Comparison of ENCODE assay signal across 9 mouse cellular contexts in genomic region chr13:56279439-56279838, GRCm38 (mm10). TPM values are rescaled to one million over a fixed set of nuclear protein-coding genes. Genes with fewer than 3 reads are reported as not detected.
DNase-seq lines count a peak whose midpoint lies in the region; ATAC-seq and TF ChIP-seq lines count a peak whose summit lies in the region.
"Had no signal": no experiment of that assay in that cellular context is flagged by ENCODE, and none has a peak within 500 bp of the region (broad histone marks: within the 10 kb centered on the region; RNA-seq: fewer than 3 reads in every experiment).

No protein-coding gene starts in this region.

- 16% methylated on average over 8 of the region's 8 CpGs for WGBS in intestine, embryonic 14.5 days
- 22% methylated on average over 8 of the region's 8 CpGs for WGBS in midbrain, embryonic 11.5 days
- 20% methylated on average over 8 of the region's 8 CpGs for WGBS in small intestine, adult 2 months

- no peak overlapping the region for H3K9ac ChIP-seq in intestine, embryonic 14.5 days (ENCODE audit: low read length)
- H3K9ac ChIP-seq in midbrain, embryonic 11.5 days (ENCODE audit: low read length): no peak overlapping the region

- H3K4me1 ChIP-seq in intestine, embryonic 14.5 days (replicated peaks; ENCODE audit: control insufficient read depth, insufficient read depth, low read length): no peaks in the 10 kb centered on the region
- no peaks in the 10 kb centered on the region for H3K4me1 ChIP-seq in midbrain, embryonic 11.5 days (ENCODE audit: control insufficient read depth, insufficient read depth, low read length)
- H3K4me1 ChIP-seq in small intestine, adult 2 months (ENCODE audit: control insufficient read depth, insufficient read depth, insufficient read length, low read length): no peaks in the 10 kb centered on the region

- H3K36me3 ChIP-seq in intestine, embryonic 14.5 days (ENCODE audit: control insufficient read depth, insufficient read depth, low read length): no peaks in the 10 kb centered on the region
- no peaks in the 10 kb centered on the region for H3K36me3 ChIP-seq in midbrain, embryonic 11.5 days (ENCODE audit: control insufficient read depth, insufficient read depth, low read length)
- no peaks in the 10 kb centered on the region for H3K36me3 ChIP-seq in small intestine, adult 2 months (ENCODE audit: control insufficient read depth, insufficient read depth, low read length)

- no peak for TF ChIP-seq POLR2A in small intestine, adult 2 months (IDR thresholded peaks at IDR 0.05; ENCODE audit: low read depth, low read length)

- DNase-seq in adipocyte (ENCODE audit: low spot score): peak; percentile 64
- DNase-seq in cerebellum, postnatal 14 days: peak; percentile 94 to 96
- peak; percentile 86 to 89 for DNase-seq in frontal cortex, postnatal 25 days (ENCODE audit: low spot score in 2 of 2)
- peak; percentile 96 for DNase-seq in intestine, embryonic 14.5 days (ENCODE audit: low spot score)
- DNase-seq in left cerebral cortex, adult 8-10 months (ENCODE audit: low spot score in 2 of 2): peak; percentile 40 to 87
- peak; percentile 99 for DNase-seq in midbrain, embryonic 11.5 days (ENCODE audit: low spot score, missing footprints)

- peak; percentile 84; the same call in 1 of the 2 replicates for TF ChIP-seq CTCF in small intestine, adult 2 months (IDR thresholded peaks at IDR 0.05; ENCODE audit: extremely low read depth, insufficient read length, insufficient replicate concordance, low read depth, low read length)

- no peak overlapping the region for H3K4me3 ChIP-seq in intestine, embryonic 14.5 days (ENCODE audit: low read depth, low read length)
- no peak overlapping the region for H3K4me3 ChIP-seq in midbrain, embryonic 11.5 days (ENCODE audit: low read depth, low read length)
- no peak overlapping the region for H3K4me3 ChIP-seq in small intestine, adult 2 months (ENCODE audit: low read depth, low read length)
- H3K4me3 ChIP-seq: myocyte had no signal

- no peaks in the 10 kb centered on the region for H3K27me3 ChIP-seq in intestine, embryonic 14.5 days (replicated peaks; ENCODE audit: control insufficient read depth, insufficient read depth, low read length)
- no peaks in the 10 kb centered on the region for H3K27me3 ChIP-seq in midbrain, embryonic 11.5 days (ENCODE audit: control insufficient read depth, insufficient read depth, low read length)
- no peaks in the 10 kb centered on the region for H3K27me3 ChIP-seq in small intestine, adult 2 months (ENCODE audit: control insufficient read depth, insufficient read depth, low read length)

- no peaks in the 10 kb centered on the region for H3K9me3 ChIP-seq in intestine, embryonic 14.5 days (ENCODE audit: control insufficient read depth, low read length)
- H3K9me3 ChIP-seq in midbrain, embryonic 11.5 days (ENCODE audit: control insufficient read depth, low read length): no peaks in the 10 kb centered on the region

- no peak overlapping the region for H3K27ac ChIP-seq in intestine, embryonic 14.5 days (ENCODE audit: low read depth)
- H3K27ac ChIP-seq in midbrain, embryonic 11.5 days (ENCODE audit: low read depth, low read length): no peak overlapping the region
- no peak overlapping the region for H3K27ac ChIP-seq in small intestine, adult 2 months (ENCODE audit: insufficient read depth, low read depth, low read length)

- peak; percentile 85 for ATAC-seq in intestine, embryonic 14.5 days (replicated peaks; ENCODE audit: low FRiP score, low TSS enrichment, low read depth)
- peak; percentile 59; the same call in 1 of the 2 replicates for ATAC-seq in midbrain, embryonic 11.5 days (ENCODE audit: low FRiP score)
- ATAC-seq in erythroid progenitor cell, adult 5-6 weeks (replicated peaks; ENCODE audit: low FRiP score, poor library complexity, severe bottlenecking): no peak

- H3K4me2 ChIP-seq in intestine, embryonic 14.5 days (ENCODE audit: low read length): no peak overlapping the region
- H3K4me2 ChIP-seq in midbrain, embryonic 11.5 days: no peak overlapping the region

RNA-seq across cellular contexts. Expression of gene Cxcl14, which starts 16.9 kb away (rescaled TPM):
- polyA plus RNA-seq in intestine, embryonic 14.5 days (2014; fragmentation: Nextera tagmentation; extraction: Ambion mirVana): 5.3 and 5.7 TPM in 2 replicates
- total RNA-seq in left cerebral cortex, adult 8-10 months (2022): 100 to 1,000 TPM; 124 to 142 (median 136) TPM
- polyA plus RNA-seq in midbrain, embryonic 11.5 days (2014; fragmentation: Nextera tagmentation; extraction: Ambion mirVana): 9.2 and 9.3 TPM in 2 replicates
- 35.7 and 68.8 TPM in 2 replicates for polyA plus RNA-seq in small intestine, adult 2 months (2012; rRNA removed)
- 1.1 and 2.9 TPM in 2 replicates for total RNA-seq in erythroid progenitor cell, adult 5-6 weeks (2015; ENCODE audit: low replicate concordance)
- total RNA-seq in erythroid progenitor cell, adult 5-6 weeks (2017; ENCODE audit: low replicate concordance): 1.9 and 2.6 TPM in 2 replicates
- polyA plus RNA-seq: myocyte had no signal

RNA-seq across cellular contexts. Expression of gene Neurog1, which starts 27.5 kb away (rescaled TPM):
- polyA plus RNA-seq in intestine, embryonic 14.5 days (2014; fragmentation: Nextera tagmentation; extraction: Ambion mirVana): not detected in 2 replicates
- not detected for total RNA-seq in left cerebral cortex, adult 8-10 months (2022)
- 35.6 and 42.1 TPM in 2 replicates for polyA plus RNA-seq in midbrain, embryonic 11.5 days (2014; fragmentation: Nextera tagmentation; extraction: Ambion mirVana)
- polyA plus RNA-seq in small intestine, adult 2 months (2012; rRNA removed): not detected in 2 replicates
- not detected in 2 replicates for total RNA-seq in erythroid progenitor cell, adult 5-6 weeks (2015; ENCODE audit: low replicate concordance)
- total RNA-seq in erythroid progenitor cell, adult 5-6 weeks (2017; ENCODE audit: low replicate concordance): not detected in 2 replicates
- polyA plus RNA-seq: myocyte had no signal

Comparison
In these comparisons a context has a peak if more than half of its experiments do, and no peak if none do; other contexts are left out.
1. RNA of gene Neurog1, which starts 27.5 kb away (polyA plus RNA-seq): 35.6 to 42.1 TPM in midbrain, embryonic 11.5 days; not detected in intestine, embryonic 14.5 days and not detected in small intestine, adult 2 months; every median in the first group is over 10 times any median in the second.
2. Peak in every context shown above with its lines, with median percentiles within 50 percentile points of each other: DNase-seq.